Mouse (Mus musculus): ENCODE results near the gene Fam184a.

The Fam184a gene

DNA sequence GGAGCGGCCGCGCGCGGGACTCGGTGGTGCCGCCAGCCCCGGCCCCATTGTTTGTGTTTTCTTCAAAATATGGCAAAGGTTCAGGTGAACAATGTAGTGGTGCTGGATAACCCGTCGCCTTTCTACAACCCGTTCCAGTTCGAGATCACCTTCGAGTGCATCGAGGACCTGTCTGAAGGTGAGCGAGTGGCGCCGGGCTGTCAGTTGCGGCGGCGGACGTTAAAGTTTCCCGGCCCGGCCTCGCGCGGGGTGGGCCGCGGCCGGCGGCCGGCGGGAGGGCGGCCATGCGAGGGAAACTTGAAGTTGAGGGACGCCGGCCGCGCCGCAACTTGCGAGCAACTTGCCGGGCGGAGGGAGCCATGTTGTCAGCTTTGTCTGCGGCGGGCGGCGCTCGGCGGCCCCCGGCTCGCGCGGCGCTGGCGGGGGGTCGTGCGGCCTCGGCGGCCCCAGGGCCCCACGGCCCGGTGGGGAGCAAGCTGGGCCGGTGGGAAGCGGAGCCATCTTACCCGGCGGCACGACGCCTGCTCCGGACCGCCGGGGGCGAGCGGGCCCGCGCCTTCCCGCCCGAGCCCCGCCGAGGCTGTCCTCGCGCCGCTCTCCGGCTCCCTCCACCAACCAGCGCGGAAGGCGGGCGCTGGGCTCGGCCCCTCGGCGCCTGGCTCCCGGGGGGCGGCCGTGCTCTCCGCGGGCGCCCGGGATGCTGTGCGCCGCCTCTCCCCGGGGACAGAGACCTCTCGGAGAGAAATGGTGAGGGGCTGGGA is 153.6 kb downstream of the Fam184a start:
- DNase-seq, result peak; percentile 61 to 70

DNA sequence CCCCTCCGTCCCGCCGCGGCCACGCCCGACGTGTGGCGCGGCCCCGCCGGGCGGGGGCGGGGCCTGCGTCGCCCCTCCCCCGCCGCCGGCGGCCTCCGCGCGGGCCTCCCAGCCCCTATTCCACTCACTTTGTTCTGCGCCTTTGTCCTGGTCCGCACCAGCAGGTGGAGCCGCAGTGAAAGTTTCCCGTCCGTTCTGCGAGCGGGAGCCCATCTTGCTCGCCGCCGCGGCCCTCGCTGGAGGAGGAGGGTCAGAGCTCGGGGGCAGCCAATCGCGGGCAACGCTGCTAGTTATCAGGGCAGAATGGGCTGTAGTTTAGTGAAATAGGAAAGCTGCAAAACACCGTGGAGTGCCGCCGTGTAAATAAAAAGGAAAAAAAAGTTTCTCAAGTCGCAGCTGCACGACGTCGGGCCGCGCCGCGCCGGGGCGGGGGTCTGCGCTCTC is 154.2 kb downstream of the Fam184a start, which contains the start of gene Asf1a:
TSS of gene Asf1a (plus strand) at position 81 of the 444 bp plus-strand sequence.
- peak; percentile 93 to 94 for DNase-seq

DNA sequence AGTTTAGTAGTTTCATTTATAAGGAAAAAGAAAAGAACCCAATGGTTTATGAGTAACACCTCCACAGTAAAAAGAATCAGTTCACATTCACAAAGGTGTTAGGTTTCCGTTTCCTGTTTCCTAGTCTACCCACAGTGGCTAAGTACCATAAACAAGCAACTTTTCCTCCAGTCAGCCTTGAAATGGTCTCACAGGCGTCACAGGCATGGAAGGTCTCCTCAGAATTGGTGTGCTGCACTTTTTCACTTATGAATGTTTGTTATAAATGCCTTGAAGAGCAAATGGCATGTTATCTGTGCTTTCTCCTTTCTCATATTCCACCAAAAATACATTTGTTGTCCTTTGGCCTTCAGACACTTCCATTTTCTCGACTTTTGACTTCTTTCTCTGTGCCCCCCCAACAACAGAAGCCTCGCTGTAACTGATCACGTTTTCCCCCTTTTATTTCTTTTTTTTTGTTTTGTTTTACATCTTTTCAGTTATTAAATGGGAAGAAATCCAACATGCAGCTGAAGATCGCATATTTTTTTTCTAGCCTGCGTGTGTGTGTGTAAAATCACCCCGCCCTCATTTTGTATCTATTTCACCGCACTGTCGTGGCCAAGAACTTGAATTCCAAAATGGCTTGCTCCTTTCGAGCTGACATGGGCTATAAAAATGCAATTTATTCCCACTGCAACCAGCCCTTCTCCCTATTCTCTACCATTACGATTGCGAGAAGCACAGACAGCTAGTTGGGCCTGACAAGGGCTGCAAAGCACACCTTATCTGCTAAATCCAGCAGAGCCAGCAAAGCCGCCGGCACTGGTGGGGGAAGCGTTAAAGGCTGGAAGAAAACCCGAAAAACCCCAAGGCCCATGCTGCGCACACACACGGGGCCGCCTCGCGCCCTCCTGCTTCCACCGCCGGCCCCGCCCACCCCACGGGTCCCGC is 154.9 kb downstream of the Fam184a start:
- peak; percentile 38 to 40 for DNase-seq

DNA sequence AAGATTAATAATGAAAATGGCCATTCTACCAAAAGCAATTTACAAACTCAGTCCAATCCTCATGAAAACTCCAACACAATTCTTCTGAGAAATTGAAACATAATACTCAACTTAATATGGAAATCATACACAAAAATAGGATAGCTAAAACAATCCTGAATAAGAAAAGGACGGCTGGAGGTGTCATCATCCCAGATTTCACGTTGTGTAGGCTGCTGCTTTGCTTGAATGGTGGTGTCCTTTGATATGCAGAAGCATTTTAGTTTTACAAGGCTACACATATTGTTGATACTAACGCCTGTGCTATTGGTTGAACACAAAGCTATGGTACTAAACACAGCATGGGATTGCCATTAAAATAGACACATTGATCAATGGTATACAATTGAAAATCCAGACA is 165.1 kb downstream of the Fam184a start:
- no peak for DNase-seq
